Mouse (Mus musculus) forebrain, embryonic 12.5 days (tissue): ENCODE data around the gene Rbfox1. TPM values are rescaled to one million over a fixed set of nuclear protein-coding genes. Genes with fewer than 3 reads are reported as not detected.

Source experiments
- ATAC-seq: fragments of 200-750 bp; cut with Nextera tagmentation; 2 replicates; pipeline ENCODE4 v1.8.0; 2017; ENCODE audit warnings: moderate TSS enrichment; ENCODE audit not compliant: low FRiP score
- H3K27ac ChIP-seq: fragments of 300-500 bp; sonication (generic); 2 replicates; pipeline ENCODE4 v1.5.1; 2016; ENCODE audit warnings: mild to moderate bottlenecking
- H3K27me3 ChIP-seq: fragments of 300-500 bp; sonication (generic); 2 replicates; pipeline ENCODE4 v1.6.1; 2016; ENCODE audit warnings: mild to moderate bottlenecking
- H3K36me3 ChIP-seq: fragments of 300-500 bp; sonication (generic); replicated peaks from 2 replicates; pipeline ENCODE4 v1.6.1; 2016; ENCODE audit warnings: mild to moderate bottlenecking
- H3K4me1 ChIP-seq: fragments of 300-500 bp; sonication (generic); 2 replicates; pipeline ENCODE4 v1.6.1; 2016
- H3K4me2 ChIP-seq: fragments of 300-500 bp; sonication (generic); 2 replicates; pipeline ENCODE4 v1.6.1; 2016; ENCODE audit warnings: mild to moderate bottlenecking, moderate library complexity
- H3K4me3 ChIP-seq: fragments of 300-500 bp; sonication (generic); replicated peaks from 2 replicates; pipeline ENCODE4 v1.5.1; 2016; ENCODE audit warnings: mild to moderate bottlenecking
- H3K9ac ChIP-seq: fragments of 300-500 bp; sonication (generic); 2 replicates; pipeline ENCODE4 v1.6.1; 2016; ENCODE audit warnings: mild to moderate bottlenecking
- H3K9me3 ChIP-seq: fragments of 300-500 bp; sonication (generic); 2 replicates; pipeline ENCODE4 v1.6.1; 2016
- WGBS: fragments of 180-500 bp; shearing (Covaris S2); methylation state at CpG from one replicate; pipeline ENCODE4 v1.1.7; 2016; 5-methylcytosine and 5-hydroxymethylcytosine counted together
- polyA plus RNA-seq: library from polyadenylated mRNA; unstranded; fragments of >200 nt; fragmentation: Nextera tagmentation; extraction: Ambion mirVana; gene quantifications from 2 replicates; pipeline ENCODE4 v1.2.1, GENCODE M21; 2016

Rbfox1 gene
- polyA plus RNA-seq, 1 experiment from 2014 or later = 16.2 TPM

GRCm38 (mm10) chr16:6532077-6532995 lies 647.2 kb downstream of the Rbfox1 start:
- H3K4me3 ChIP-seq = no peak overlapping the region
- 58% methylated on average over 9 of the region's 9 CpGs for WGBS
- no peak overlapping the region for H3K27ac ChIP-seq
- no peak overlapping the region for H3K9ac ChIP-seq
- H3K27me3 ChIP-seq = no peaks in the 10 kb centered on the region
- no peak; the same call in 1 of the 2 replicates for ATAC-seq
- H3K4me2 ChIP-seq = no peak overlapping the region
- peaks cover 8% of the 10 kb centered on the region; the same call in 1 of the 2 replicates for H3K4me1 ChIP-seq
- H3K36me3 ChIP-seq = no peaks in the 10 kb centered on the region
- no peaks in the 10 kb centered on the region for H3K9me3 ChIP-seq

GRCm38 (mm10) chr16:6555776-6556175 lies 670.6 kb downstream of the Rbfox1 start:
- no peak overlapping the region for H3K4me3 ChIP-seq
- no peaks in the 10 kb centered on the region for H3K4me1 ChIP-seq
- WGBS = 58% methylated on average over 4 of the region's 4 CpGs
- H3K27ac ChIP-seq = no peak overlapping the region
- no peak for ATAC-seq
- no peaks in the 10 kb centered on the region for H3K36me3 ChIP-seq
- H3K9ac ChIP-seq = no peak overlapping the region
- no peak overlapping the region for H3K4me2 ChIP-seq
- H3K27me3 ChIP-seq = no peaks in the 10 kb centered on the region
- no peaks in the 10 kb centered on the region for H3K9me3 ChIP-seq

GRCm38 (mm10) chr16:6557726-6558125 lies 672.6 kb downstream of the Rbfox1 start:
- ATAC-seq = no peak
- H3K4me2 ChIP-seq = no peak overlapping the region
- WGBS = 87% methylated on average over 1 of the region's 1 CpGs
- H3K36me3 ChIP-seq = no peaks in the 10 kb centered on the region
- no peaks in the 10 kb centered on the region for H3K9me3 ChIP-seq
- no peak overlapping the region for H3K4me3 ChIP-seq
- H3K4me1 ChIP-seq = no peaks in the 10 kb centered on the region
- H3K27me3 ChIP-seq = no peaks in the 10 kb centered on the region
- H3K27ac ChIP-seq = no peak overlapping the region
- H3K9ac ChIP-seq = no peak overlapping the region

GRCm38 (mm10) chr16:6584700-6585099 lies 699.5 kb downstream of the Rbfox1 start:
- H3K9me3 ChIP-seq = no peaks in the 10 kb centered on the region
- H3K4me1 ChIP-seq = no peaks in the 10 kb centered on the region
- H3K27me3 ChIP-seq = no peaks in the 10 kb centered on the region
- H3K27ac ChIP-seq = no peak overlapping the region
- no peak for ATAC-seq
- no peak overlapping the region for H3K4me3 ChIP-seq
- no peak overlapping the region for H3K9ac ChIP-seq
- H3K4me2 ChIP-seq = no peak overlapping the region
- WGBS = 91% methylated on average over 2 of the region's 2 CpGs
- no peaks in the 10 kb centered on the region for H3K36me3 ChIP-seq

GRCm38 (mm10) chr16:6585204-6585603 lies 700.0 kb downstream of the Rbfox1 start:
- no peaks in the 10 kb centered on the region for H3K9me3 ChIP-seq
- H3K9ac ChIP-seq = no peak overlapping the region
- no peak for ATAC-seq
- no peaks in the 10 kb centered on the region for H3K4me1 ChIP-seq
- H3K27me3 ChIP-seq = no peaks in the 10 kb centered on the region
- no peak overlapping the region for H3K4me2 ChIP-seq
- H3K4me3 ChIP-seq = no peak overlapping the region
- 95% methylated on average over 1 of the region's 1 CpGs for WGBS
- no peak overlapping the region for H3K27ac ChIP-seq
- H3K36me3 ChIP-seq = no peaks in the 10 kb centered on the region

GRCm38 (mm10) chr16:6616526-6616925 lies 731.4 kb downstream of the Rbfox1 start:
- Histone ChIP-seq H3K27me3 (no peaks in the 10 kb centered on the region), H3K4me1 (no peaks in the 10 kb centered on the region), H3K9me3 (no peaks in the 10 kb centered on the region), H3K36me3 (no peaks in the 10 kb centered on the region), H3K27ac (no peak overlapping the region), H3K9ac (no peak overlapping the region), H3K4me3 (no peak overlapping the region), H3K4me2 (no peak overlapping the region)
- 90% methylated on average over 1 of the region's 1 CpGs for WGBS
- ATAC-seq = no peak

- no peak overlapping the region for H3K4me2 ChIP-seq
- ATAC-seq = no peak
- no peak overlapping the region for H3K4me3 ChIP-seq
- H3K27ac ChIP-seq = no peak overlapping the region
- no peaks in the 10 kb centered on the region for H3K36me3 ChIP-seq
- WGBS = 61% methylated on average over 1 of the region's 1 CpGs
- H3K4me1 ChIP-seq = no peaks in the 10 kb centered on the region
- H3K27me3 ChIP-seq = no peaks in the 10 kb centered on the region
- no peak overlapping the region for H3K9ac ChIP-seq
- no peaks in the 10 kb centered on the region for H3K9me3 ChIP-seq
Observed at GRCm38 (mm10) chr16:6640330-6640729, 755.2 kb downstream of the Rbfox1 start.

- no peak overlapping the region for H3K4me3 ChIP-seq
- no peak for ATAC-seq
- no peaks in the 10 kb centered on the region for H3K27me3 ChIP-seq
- H3K4me2 ChIP-seq = no peak overlapping the region
- no peaks in the 10 kb centered on the region for H3K36me3 ChIP-seq
- H3K27ac ChIP-seq = no peak overlapping the region
- no peaks in the 10 kb centered on the region for H3K4me1 ChIP-seq
- no peaks in the 10 kb centered on the region for H3K9me3 ChIP-seq
- no peak overlapping the region for H3K9ac ChIP-seq
- 57% methylated on average over 5 of the region's 5 CpGs for WGBS
Observed at GRCm38 (mm10) chr16:6646941-6647340, 761.8 kb downstream of the Rbfox1 start.

GRCm38 (mm10) chr16:6648753-6649152 lies 763.6 kb downstream of the Rbfox1 start:
- H3K9ac ChIP-seq = no peak overlapping the region
- no peak for ATAC-seq

GRCm38 (mm10) chr16:6658594-6658993 lies 773.4 kb downstream of the Rbfox1 start:
- Histone ChIP-seq H3K27ac (no peak overlapping the region), H3K9ac (no peak overlapping the region), H3K4me2 (no peak overlapping the region), H3K36me3 (no peaks in the 10 kb centered on the region), H3K9me3 (peaks cover 10% of the 10 kb centered on the region; the same call in 1 of the 2 replicates), H3K4me1 (no peaks in the 10 kb centered on the region), H3K27me3 (no peaks in the 10 kb centered on the region), H3K4me3 (no peak overlapping the region)
- WGBS = 87% methylated on average over 2 of the region's 2 CpGs
- no peak for ATAC-seq

More at GRCm38 (mm10) chr16:6648753-6649152, 763.6 kb downstream of the Rbfox1 start:
- Histone ChIP-seq H3K4me2 (no peak overlapping the region), H3K4me1 (no peaks in the 10 kb centered on the region), H3K27me3 (no peaks in the 10 kb centered on the region), H3K36me3 (no peaks in the 10 kb centered on the region), H3K27ac (no peak overlapping the region), H3K9me3 (no peaks in the 10 kb centered on the region), H3K4me3 (no peak overlapping the region)
- 90% methylated on average over 1 of the region's 1 CpGs for whole genome bisulfite sequencing

GRCm38 (mm10) chr16:6686076-6686757 lies 801.1 kb downstream of the Rbfox1 start:
- H3K4me2 ChIP-seq = no peak overlapping the region
- no peak for ATAC-seq
- no peak overlapping the region for H3K27ac ChIP-seq
- 90% methylated on average over 1 of the region's 1 CpGs for WGBS
- no peaks in the 10 kb centered on the region for H3K9me3 ChIP-seq
- H3K27me3 ChIP-seq = no peaks in the 10 kb centered on the region
- no peak overlapping the region for H3K9ac ChIP-seq
- no peak overlapping the region for H3K4me3 ChIP-seq
- no peaks in the 10 kb centered on the region for H3K4me1 ChIP-seq
- H3K36me3 ChIP-seq = no peaks in the 10 kb centered on the region

GRCm38 (mm10) chr16:6704847-6705246 lies 819.7 kb downstream of the Rbfox1 start:
- Histone ChIP-seq H3K4me2 (no peak overlapping the region), H3K9me3 (no peaks in the 10 kb centered on the region), H3K27me3 (no peaks in the 10 kb centered on the region), H3K27ac (no peak overlapping the region), H3K36me3 (no peaks in the 10 kb centered on the region), H3K4me1 (no peaks in the 10 kb centered on the region), H3K9ac (no peak overlapping the region), H3K4me3 (no peak overlapping the region)
- no peak for ATAC-seq
- 86% methylated on average over 5 of the region's 5 CpGs for WGBS
